Mouse (Mus musculus) MEL (cell line): Measurements from ENCODE around the gene Glrp1.

ENCODE experiments used
- CHD2 ChIP-seq: IDR thresholded peaks from 2 replicates; pipeline ENCODE4 v1.6.1; 2011; ENCODE audit warnings: low read length, improper control_type of control experiment
- EP300 ChIP-seq, 2 experiments: IDR thresholded peaks; 2 replicates each; pipeline ENCODE4 v1.6.1; 2011; ENCODE audit warnings: improper control_type of control experiment in 2 of 2, low read length in 2 of 2, low read depth in 1 of 2, mild to moderate bottlenecking in 1 of 2
- POLR2A ChIP-seq, 2 experiments: IDR thresholded peaks; 2 replicates each; pipeline ENCODE4 v1.6.1; 2011 to 2012; ENCODE audit warnings: low read length in 2 of 2, mild to moderate bottlenecking in 2 of 2, control low read depth in 1 of 2, improper control_type of control experiment in 1 of 2, low read depth in 1 of 2, moderate library complexity in 1 of 2; ENCODE audit not compliant: control insufficient read depth in 1 of 2, insufficient read depth in 1 of 2, poor library complexity in 1 of 2
- POLR2AphosphoS2 ChIP-seq: IDR thresholded peaks from 2 replicates; pipeline ENCODE4 v1.6.1; 2011; ENCODE audit warnings: low read length, improper control_type of control experiment
- SIN3A ChIP-seq: IDR thresholded peaks from 2 replicates; pipeline ENCODE4 v1.6.1; 2012; ENCODE audit warnings: low read length, improper control_type of control experiment, inconsistent platforms
- TAL1 ChIP-seq: IDR thresholded peaks from 2 replicates; pipeline ENCODE4 v1.6.1; 2012; ENCODE audit warnings: mild to moderate bottlenecking, inconsistent platforms, low read length, moderate library complexity, mixed read lengths
- TBP ChIP-seq: IDR thresholded peaks from 2 replicates; pipeline ENCODE4 v1.8.0; 2011; ENCODE audit warnings: low read depth, low read length, improper control_type of control experiment

GRCm38 (mm10) chr1:88536308-88536707 lies 26.4 kb upstream of the Glrp1 start:
- TF ChIP-seq SIN3A: no peak
- no peak for TF ChIP-seq POLR2A (IDR thresholded peaks at IDR 0.05; ENCODE audit: control insufficient read depth in 1 of 2, insufficient read depth in 1 of 2, low read depth in 1 of 2, low read length in 2 of 2, poor library complexity in 1 of 2)
- TF ChIP-seq TBP: no peak
- no peak for TF ChIP-seq POLR2AphosphoS2
- TF ChIP-seq CHD2: no peak
- TF ChIP-seq TAL1: no peak
- no peak for TF ChIP-seq EP300 (IDR thresholded peaks at IDR 0.05; ENCODE audit: low read depth in 1 of 2, low read length in 2 of 2)
